In genomic region chr3:130242647-130243296, GRCm38 (mm10) we compare ENCODE assay signal across 18 mouse cellular contexts.
A peak's percentile ranks its signal among the peaks of the same experiment; 100 is the strongest.
DNase-seq lines count a peak whose midpoint lies in the region; ATAC-seq lines count a peak whose summit lies in the region.
"Had no signal": no experiment of that assay in that cellular context is flagged by ENCODE, and none has a peak within 500 bp of the region (broad histone marks: within the 10 kb centered on the region; RNA-seq: fewer than 3 reads in every experiment).

No protein-coding gene starts in this region.

- no peak for ATAC-seq in hindbrain, embryonic 11.5 days (ENCODE audit: low FRiP score)
- 0 out of 2 replicates have a peak, but pooled peaks have one; percentile 11 for ATAC-seq in midbrain, embryonic 15.5 days (replicated peaks)
- ATAC-seq in midbrain, embryonic 13.5 days = no peak
- ATAC-seq in common myeloid progenitor, adult 5-6 weeks (replicated peaks; ENCODE audit: low read depth, poor library complexity, severe bottlenecking) = peak; percentile 15; the same call in 1 of the 2 replicates
- ATAC-seq in neural tube, embryonic 14.5 days (ENCODE audit: low read depth) = peak; percentile 61; the same call in 1 of the 2 replicates
- ATAC-seq: forebrain, postnatal 0 days; intestine, embryonic 15.5 days had no signal

- H3K4me1 ChIP-seq in hindbrain, embryonic 11.5 days (replicated peaks; ENCODE audit: control insufficient read depth, insufficient read depth, low read length) = no peaks in the 10 kb centered on the region
- no peaks in the 10 kb centered on the region for H3K4me1 ChIP-seq in hindbrain, embryonic 10.5 days (replicated peaks)
- peaks cover 10% of the 10 kb centered on the region for H3K4me1 ChIP-seq in midbrain, embryonic 15.5 days
- H3K4me1 ChIP-seq in midbrain, embryonic 13.5 days (replicated peaks) = peaks cover 8% of the 10 kb centered on the region; the same call in 1 of the 2 replicates
- H3K4me1 ChIP-seq in neural tube, embryonic 14.5 days (ENCODE audit: control insufficient read depth, insufficient read depth, low read length) = 0 out of 2 replicates have a peak, but pooled peaks cover 4% of the 10 kb centered on the region
- H3K4me1 ChIP-seq: heart, embryonic 12.5 days; intestine, embryonic 15.5 days; lung, embryonic 15.5 days; midbrain, embryonic 10.5 days had no signal

- DNase-seq in hindbrain, embryonic 11.5 days (ENCODE audit: low spot score) = peak; percentile 16
- no peak for DNase-seq in hindbrain, embryonic 10.5 days (ENCODE audit: low spot score)
- no peak for DNase-seq in cerebellum, adult 8-10 months
- DNase-seq: adrenal gland, postnatal 14 days; cerebellum, adult 9-10 months; forebrain, postnatal 0 days; heart, postnatal 36 days; left cerebral cortex, postnatal 4 days; thymus, postnatal 4 days had no signal

- H3K9ac ChIP-seq in hindbrain, embryonic 11.5 days (ENCODE audit: low read depth, low read length) = no peak overlapping the region
- no peak overlapping the region for H3K9ac ChIP-seq in midbrain, embryonic 15.5 days
- no peak overlapping the region for H3K9ac ChIP-seq in midbrain, embryonic 13.5 days (replicated peaks)
- no peak overlapping the region for H3K9ac ChIP-seq in neural tube, embryonic 14.5 days (replicated peaks; ENCODE audit: low read depth, low read length)
- H3K9ac ChIP-seq: forebrain, postnatal 0 days; heart, embryonic 12.5 days; intestine, embryonic 15.5 days; kidney, embryonic 15.5 days; lung, embryonic 15.5 days had no signal

- H3K27me3 ChIP-seq in hindbrain, embryonic 11.5 days (ENCODE audit: control insufficient read depth, insufficient read depth, low read length) = no peaks in the 10 kb centered on the region
- no peaks in the 10 kb centered on the region for H3K27me3 ChIP-seq in hindbrain, embryonic 10.5 days (ENCODE audit: insufficient read depth, poor library complexity, severe bottlenecking)
- H3K27me3 ChIP-seq in midbrain, embryonic 15.5 days (replicated peaks) = no peaks in the 10 kb centered on the region
- H3K27me3 ChIP-seq in midbrain, embryonic 13.5 days = no peaks in the 10 kb centered on the region
- no peaks in the 10 kb centered on the region for H3K27me3 ChIP-seq in neural tube, embryonic 14.5 days (ENCODE audit: control insufficient read depth, insufficient read depth, low read length)
- H3K27me3 ChIP-seq: heart, embryonic 12.5 days; intestine, embryonic 15.5 days; kidney, embryonic 15.5 days; lung, embryonic 15.5 days had no signal

- WGBS in hindbrain, embryonic 11.5 days = 61% methylated on average over 8 of the region's 8 CpGs
- WGBS in hindbrain, embryonic 10.5 days = 78% methylated on average over 8 of the region's 8 CpGs
- 41% methylated on average over 8 of the region's 8 CpGs for WGBS in midbrain, embryonic 15.5 days
- WGBS in midbrain, embryonic 13.5 days = 63% methylated on average over 8 of the region's 8 CpGs
- WGBS in neural tube, embryonic 14.5 days = 26% methylated on average over 8 of the region's 8 CpGs

- H3K9me3 ChIP-seq in hindbrain, embryonic 11.5 days (ENCODE audit: control insufficient read depth, low read length) = no peaks in the 10 kb centered on the region
- H3K9me3 ChIP-seq in hindbrain, embryonic 10.5 days = no peaks in the 10 kb centered on the region
- H3K9me3 ChIP-seq in midbrain, embryonic 15.5 days = no peaks in the 10 kb centered on the region
- H3K9me3 ChIP-seq in midbrain, embryonic 13.5 days = no peaks in the 10 kb centered on the region
- H3K9me3 ChIP-seq in neural tube, embryonic 14.5 days (ENCODE audit: control insufficient read depth, low read length) = no peaks in the 10 kb centered on the region
- H3K9me3 ChIP-seq: intestine, embryonic 15.5 days; kidney, embryonic 15.5 days; lung, embryonic 15.5 days; midbrain, embryonic 10.5 days had no signal

- H3K4me2 ChIP-seq in hindbrain, embryonic 11.5 days (replicated peaks; ENCODE audit: low read depth, low read length) = no peak overlapping the region
- H3K4me2 ChIP-seq in midbrain, embryonic 15.5 days = no peak overlapping the region
- H3K4me2 ChIP-seq in midbrain, embryonic 13.5 days (replicated peaks) = no peak overlapping the region
- no peak overlapping the region for H3K4me2 ChIP-seq in neural tube, embryonic 14.5 days (ENCODE audit: low read depth, low read length)
- H3K4me2 ChIP-seq: heart, embryonic 12.5 days; intestine, embryonic 15.5 days; kidney, embryonic 15.5 days; lung, embryonic 15.5 days had no signal

- no peak overlapping the region for H3K4me3 ChIP-seq in hindbrain, embryonic 11.5 days (ENCODE audit: low read depth, low read length)
- H3K4me3 ChIP-seq in hindbrain, embryonic 10.5 days = no peak overlapping the region
- no peak overlapping the region for H3K4me3 ChIP-seq in midbrain, embryonic 15.5 days
- no peak overlapping the region for H3K4me3 ChIP-seq in midbrain, embryonic 13.5 days (replicated peaks)
- H3K4me3 ChIP-seq in neural tube, embryonic 14.5 days (ENCODE audit: low read depth, low read length) = no peak overlapping the region
- H3K4me3 ChIP-seq: heart, embryonic 12.5 days; intestine, embryonic 15.5 days; kidney, embryonic 15.5 days; lung, embryonic 15.5 days; midbrain, embryonic 10.5 days had no signal

- no peaks in the 10 kb centered on the region for H3K36me3 ChIP-seq in hindbrain, embryonic 11.5 days (ENCODE audit: control insufficient read depth, insufficient read depth, low read length)
- no peaks in the 10 kb centered on the region for H3K36me3 ChIP-seq in hindbrain, embryonic 10.5 days
- no peaks in the 10 kb centered on the region for H3K36me3 ChIP-seq in midbrain, embryonic 15.5 days (replicated peaks)
- H3K36me3 ChIP-seq in midbrain, embryonic 13.5 days = no peaks in the 10 kb centered on the region
- no peaks in the 10 kb centered on the region for H3K36me3 ChIP-seq in neural tube, embryonic 14.5 days (ENCODE audit: control insufficient read depth, insufficient read depth, low read length)
- H3K36me3 ChIP-seq: heart, embryonic 12.5 days; intestine, embryonic 15.5 days; kidney, embryonic 15.5 days; lung, embryonic 15.5 days; midbrain, embryonic 10.5 days had no signal

- no peak overlapping the region for H3K27ac ChIP-seq in hindbrain, embryonic 11.5 days (ENCODE audit: low read depth, low read length)
- no peak overlapping the region for H3K27ac ChIP-seq in hindbrain, embryonic 10.5 days
- H3K27ac ChIP-seq in midbrain, embryonic 15.5 days = no peak overlapping the region
- H3K27ac ChIP-seq in midbrain, embryonic 13.5 days = no peak overlapping the region
- H3K27ac ChIP-seq in neural tube, embryonic 14.5 days (ENCODE audit: low read depth, low read length) = no peak overlapping the region
- H3K27ac ChIP-seq: intestine, embryonic 15.5 days; kidney, embryonic 15.5 days; lung, embryonic 15.5 days; midbrain, embryonic 10.5 days had no signal

Comparison
In these comparisons a context has a peak if more than half of its experiments do, and no peak if none do; other contexts are left out.
1. ATAC-seq: peak in midbrain, embryonic 15.5 days (single experiment), common myeloid progenitor, adult 5-6 weeks (single experiment) and neural tube, embryonic 14.5 days (single experiment); none in hindbrain, embryonic 11.5 days (single experiment) and midbrain, embryonic 13.5 days (single experiment).